Mouse (Mus musculus): ENCODE results near the gene Tmcc3. TPM values are rescaled to one million over a fixed set of nuclear protein-coding genes. Genes with fewer than 3 reads are reported as not detected.

The Tmcc3 gene
- polyA plus RNA-seq, 1 experiment: 26.0 TPM

DNA sequence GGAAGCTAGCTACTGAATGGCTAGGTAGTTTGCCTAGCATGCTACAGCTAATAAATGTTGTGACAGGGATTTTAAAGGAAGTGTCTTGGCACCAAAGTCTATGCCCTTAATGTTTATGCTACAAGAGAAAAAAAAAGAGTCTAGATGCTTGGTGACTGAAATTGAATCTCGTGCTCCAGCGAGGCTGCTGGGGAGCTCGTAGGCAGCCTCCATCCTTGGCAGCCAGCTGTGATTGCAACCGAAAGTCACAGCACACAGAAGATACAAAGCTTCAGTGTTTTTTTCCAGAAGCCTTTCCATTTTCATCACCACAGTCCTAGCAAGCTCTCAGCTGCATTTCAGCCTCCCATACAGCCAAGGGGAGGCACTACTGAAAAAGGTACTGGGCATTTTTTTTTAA lies 6.8 kb downstream of the Tmcc3 start:
- WGBS: 68% methylated on average over 4 of the region's 4 CpGs

GRCm38 (mm10) chr10:94329962-94330361 lies 18.2 kb downstream of the Tmcc3 start:
- 31% methylated on average over 5 of the region's 5 CpGs for WGBS
- no peak for DNase-seq (ENCODE audit: low read depth, low spot score)

More for the DNA sequence above, 6.8 kb downstream of the Tmcc3 start:
- DNase-seq (ENCODE audit: low read depth, low spot score): no peak

- WGBS: 86% methylated on average over 16 of the region's 16 CpGs
- no peak for DNase-seq (ENCODE audit: low read depth, low spot score)
Measured at GRCm38 (mm10) chr10:94332358-94333137, 20.8 kb downstream of the Tmcc3 start.

GRCm38 (mm10) chr10:94333328-94333727 lies 21.6 kb downstream of the Tmcc3 start:
- DNase-seq (ENCODE audit: low read depth, low spot score): no peak
- 72% methylated on average over 8 of the region's 8 CpGs for WGBS

DNA sequence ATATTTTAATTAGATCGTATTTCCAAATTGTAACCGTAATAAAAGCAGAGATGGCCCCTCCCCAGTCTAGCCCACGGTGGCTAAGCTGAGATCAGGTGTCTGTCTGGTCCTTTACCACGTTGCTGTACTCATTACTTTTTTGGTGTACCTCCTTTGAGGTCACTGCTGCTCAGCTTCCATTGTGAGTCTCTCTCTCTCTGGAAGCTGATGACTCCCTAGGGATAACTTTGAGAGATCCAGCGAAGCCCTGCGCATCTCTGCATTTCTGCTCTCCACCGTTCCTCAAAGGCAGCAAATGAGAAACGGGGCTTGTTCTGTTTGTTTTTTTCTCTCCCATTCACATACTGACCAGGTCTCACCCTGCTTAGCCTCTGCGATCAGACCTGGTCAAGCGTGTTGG lies 23.3 kb downstream of the Tmcc3 start:
- no peak for DNase-seq (ENCODE audit: low read depth, low spot score)
- WGBS: 46% methylated on average over 10 of the region's 10 CpGs

- WGBS: 84% methylated on average over 6 of the region's 6 CpGs
- no peak for DNase-seq (ENCODE audit: low read depth, low spot score)
Measured at GRCm38 (mm10) chr10:94336071-94336470, 24.3 kb downstream of the Tmcc3 start.

- 59% methylated on average over 17 of the region's 17 CpGs for WGBS
Measured at GRCm38 (mm10) chr10:94341501-94341900, 29.8 kb downstream of the Tmcc3 start.

GRCm38 (mm10) chr10:94342256-94342655 lies 30.5 kb downstream of the Tmcc3 start:
- no peak for DNase-seq (ENCODE audit: low read depth, low spot score)
- WGBS: 76% methylated on average over 7 of the region's 7 CpGs

More at GRCm38 (mm10) chr10:94341501-94341900, 29.8 kb downstream of the Tmcc3 start:
- DNase-seq (ENCODE audit: low read depth, low spot score): no peak

GRCm38 (mm10) chr10:94343581-94343980 lies 31.8 kb downstream of the Tmcc3 start:
- WGBS: 68% methylated on average over 7 of the region's 7 CpGs
- no peak for DNase-seq (ENCODE audit: low read depth, low spot score)

DNA sequence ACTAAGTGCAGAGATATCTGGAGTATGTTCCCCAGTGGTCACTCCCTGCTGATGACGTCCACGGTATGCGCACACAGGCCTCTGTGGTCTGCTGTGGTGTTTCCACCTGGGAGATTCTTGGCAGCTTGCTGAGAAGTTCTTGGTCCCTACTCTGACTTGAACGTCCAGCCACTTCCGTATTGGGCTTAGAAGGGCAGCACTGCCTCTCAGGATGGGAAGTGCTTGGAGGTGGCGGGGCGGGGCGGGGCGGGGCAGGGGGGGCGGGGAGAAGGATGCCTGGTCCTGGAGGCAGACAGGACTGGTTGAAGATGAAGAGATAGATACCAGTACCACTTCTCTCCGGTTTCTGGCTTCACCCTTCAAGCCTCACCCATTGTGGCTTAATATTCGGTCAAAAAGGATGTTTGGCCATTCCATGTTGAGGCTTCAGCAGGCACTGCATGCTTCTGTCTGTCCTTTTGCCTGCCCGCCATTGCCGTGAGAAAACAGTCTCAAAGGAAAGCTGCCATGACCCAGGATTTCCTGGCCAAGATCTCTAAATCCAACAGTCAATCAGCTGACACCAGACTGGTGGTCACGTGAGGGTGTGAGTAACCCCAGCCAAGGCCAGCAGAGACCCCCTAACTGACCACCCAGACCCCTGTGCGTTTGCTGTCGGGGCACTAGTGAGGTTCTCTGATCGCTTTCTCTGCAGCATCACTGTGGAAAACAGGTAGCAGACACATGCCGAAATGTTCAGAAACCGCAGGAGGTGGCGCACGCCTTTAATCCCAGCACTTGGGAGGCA lies 33.1 kb downstream of the Tmcc3 start:
- no peak for DNase-seq (ENCODE audit: low read depth, low spot score)
- 52% methylated on average over 22 of the region's 22 CpGs for WGBS

DNA sequence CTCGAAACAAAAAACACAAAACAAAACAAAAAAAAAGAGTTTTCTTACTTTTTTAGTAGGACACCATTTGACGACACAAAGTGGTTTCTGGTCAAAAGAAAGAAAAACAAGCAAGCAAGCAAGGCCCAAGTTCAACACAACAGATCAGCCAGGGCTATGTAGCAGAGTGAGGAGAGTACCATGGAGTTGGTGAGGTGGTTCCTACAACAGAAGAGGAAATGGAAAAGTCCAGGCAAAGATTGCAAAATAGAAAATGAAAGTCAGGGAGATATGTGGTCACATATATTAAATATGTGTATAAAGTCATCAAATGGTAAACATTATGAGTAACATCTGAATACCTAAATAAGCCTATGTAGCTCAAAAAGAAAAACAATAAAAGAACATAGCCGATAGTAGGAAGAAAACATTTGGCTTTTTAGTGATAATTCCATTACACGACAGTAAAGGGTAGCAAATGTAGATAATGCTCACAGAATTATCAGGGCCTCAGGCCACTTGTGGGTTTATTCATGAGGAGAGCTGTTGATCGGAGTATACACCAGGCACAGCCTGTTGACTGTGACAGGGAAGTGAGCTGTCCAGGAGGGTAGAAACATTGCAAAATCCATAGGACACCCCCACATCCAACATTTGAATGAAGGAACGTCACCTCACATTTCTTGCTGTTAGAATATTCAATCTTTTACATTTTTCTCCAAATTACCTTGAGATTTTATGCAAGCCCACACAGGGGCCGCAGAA lies 33.9 kb downstream of the Tmcc3 start:
- DNase-seq (ENCODE audit: low read depth, low spot score): no peak
- 88% methylated on average over 7 of the region's 7 CpGs for WGBS

- no peak for DNase-seq (ENCODE audit: low read depth, low spot score)
- 94% methylated on average over 7 of the region's 7 CpGs for WGBS
Measured at GRCm38 (mm10) chr10:94346596-94346995, 34.8 kb downstream of the Tmcc3 start.

- no peak for DNase-seq (ENCODE audit: low read depth, low spot score)
- 69% methylated on average over 10 of the region's 10 CpGs for WGBS
Measured at GRCm38 (mm10) chr10:94347296-94347695, 35.5 kb downstream of the Tmcc3 start.

GRCm38 (mm10) chr10:94347959-94348358 lies 36.2 kb downstream of the Tmcc3 start:
- no peak for DNase-seq (ENCODE audit: low read depth, low spot score)
- WGBS: 97% methylated on average over 10 of the region's 10 CpGs

- 79% methylated on average over 5 of the region's 5 CpGs for WGBS
- DNase-seq (ENCODE audit: low read depth, low spot score): no peak
Measured at GRCm38 (mm10) chr10:94350207-94350606, 38.5 kb downstream of the Tmcc3 start.

DNA sequence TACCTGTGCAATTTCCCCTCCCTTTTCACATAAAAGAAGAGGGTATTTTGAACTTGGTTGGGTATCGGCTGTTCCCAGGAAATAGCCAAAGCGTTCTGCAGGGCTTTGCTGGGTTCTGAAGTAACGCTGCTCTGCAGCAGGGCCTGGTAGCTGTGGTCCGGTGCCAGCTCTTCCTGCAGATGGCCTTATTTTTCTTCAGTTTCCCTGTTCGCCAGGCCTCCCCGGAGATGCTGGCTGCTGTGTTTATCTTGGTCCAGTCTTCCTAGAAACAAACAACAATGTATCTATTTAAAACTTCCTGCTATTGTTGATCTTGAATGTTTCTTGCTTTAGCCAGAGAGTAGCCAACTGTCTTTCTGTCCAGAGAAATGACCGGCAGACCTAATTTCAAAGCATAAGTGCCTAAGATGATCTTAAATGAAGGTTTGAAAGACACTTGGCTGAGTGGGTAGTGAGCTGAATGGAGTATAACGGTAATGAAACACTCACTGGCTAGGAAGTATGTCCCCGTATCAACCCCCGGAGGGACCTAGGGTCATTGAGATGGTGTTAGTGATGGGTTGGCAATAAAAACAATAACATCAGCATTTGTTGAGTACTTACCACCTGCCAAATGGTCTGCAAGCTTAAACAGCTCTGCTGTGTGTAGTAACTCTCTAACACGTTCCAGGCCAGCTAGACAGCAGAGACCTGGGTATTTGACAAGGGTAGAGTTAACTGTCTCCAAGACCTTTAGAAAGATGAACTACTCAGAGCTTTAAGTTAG lies 39.3 kb downstream of the Tmcc3 start:
- DNase-seq (ENCODE audit: low read depth, low spot score): no peak
- 65% methylated on average over 11 of the region's 11 CpGs for WGBS

DNA sequence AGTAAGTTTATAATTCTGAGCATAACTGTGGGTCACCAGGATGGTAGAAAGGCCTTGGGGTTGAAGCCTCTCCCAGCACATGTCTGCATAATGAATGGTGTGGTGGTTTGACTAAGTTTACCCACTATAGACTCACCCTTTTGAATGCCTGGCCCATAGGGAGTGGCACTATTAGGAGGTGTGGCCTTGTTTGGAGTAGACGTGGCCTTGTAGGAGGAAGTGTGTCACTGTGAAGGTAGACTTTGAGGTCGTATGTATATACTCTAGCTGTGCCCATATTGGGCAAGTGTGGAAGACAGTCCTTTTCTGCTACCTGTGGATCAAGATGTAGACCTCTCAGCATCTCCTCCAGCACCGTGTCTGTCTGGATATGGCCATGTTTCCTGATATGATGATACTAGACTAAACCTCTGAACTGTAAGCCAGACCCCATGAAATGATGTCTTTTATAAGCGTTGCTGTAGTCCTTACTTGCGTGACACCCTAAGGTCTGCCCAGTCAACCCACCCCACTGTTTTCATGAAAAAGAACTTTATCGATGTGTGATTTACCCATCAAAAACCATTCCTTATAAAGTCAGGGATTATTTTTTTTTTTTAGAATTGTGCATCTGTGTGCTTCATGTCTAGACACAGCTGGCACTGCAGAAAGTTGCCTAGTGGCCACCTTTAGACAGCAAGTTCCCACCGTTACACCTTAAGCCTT lies 40.6 kb downstream of the Tmcc3 start:
- 80% methylated on average over 7 of the region's 7 CpGs for WGBS
- DNase-seq (ENCODE audit: low read depth, low spot score): no peak

DNA sequence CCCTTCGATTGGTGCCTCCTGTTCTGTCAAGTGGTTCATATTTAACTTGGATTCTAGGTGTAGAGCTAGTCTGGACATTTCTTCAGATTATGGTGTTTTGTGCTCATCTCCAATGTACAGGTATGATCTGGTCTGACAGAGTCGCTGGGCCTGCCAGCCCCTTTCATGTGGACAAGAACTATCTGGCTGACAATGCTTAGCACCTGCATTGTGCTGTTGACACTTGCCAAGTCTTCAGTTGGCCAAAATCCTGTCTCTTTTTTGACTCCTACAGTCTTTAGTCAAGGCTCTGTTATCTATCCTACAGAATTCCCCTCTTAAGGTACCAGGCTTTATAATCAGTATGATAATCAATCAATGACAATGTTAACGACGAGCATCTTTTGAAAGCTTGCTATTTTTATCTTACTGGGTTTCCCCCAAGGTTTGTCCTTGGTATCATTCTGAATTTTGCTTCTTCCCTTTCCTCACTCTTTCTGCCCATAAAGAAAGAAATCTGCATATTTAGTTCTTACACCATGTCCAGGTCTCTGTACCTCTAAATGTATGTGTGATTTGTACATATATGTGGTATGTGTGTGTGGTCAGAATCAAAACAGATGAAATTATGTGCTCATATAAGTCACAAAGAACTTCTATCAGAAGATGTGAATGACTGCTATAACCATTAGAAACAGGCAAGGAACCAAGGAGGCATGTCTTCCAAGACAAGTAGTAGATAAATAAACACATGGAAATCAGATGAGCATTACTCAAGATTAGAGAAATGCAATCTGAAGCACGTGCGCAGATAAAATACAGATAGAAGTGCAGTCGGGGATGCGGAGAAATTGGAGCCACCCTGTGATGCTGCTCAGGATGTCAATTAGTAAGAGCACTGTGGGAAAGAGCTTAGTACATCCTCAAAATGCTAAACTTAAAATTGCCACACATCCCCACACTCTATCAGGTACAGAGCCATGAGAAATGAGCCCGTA lies 41.4 kb downstream of the Tmcc3 start:
- no peak for DNase-seq (ENCODE audit: low read depth, low spot score)
- 91% methylated on average over 9 of the region's 9 CpGs for WGBS

Measured in large intestine, adult 2 months (tissue).